Mouse (Mus musculus) ES-E14 (cell line): Measurements from ENCODE around the gene Atoh8.

ENCODE experiments used
- CHD2 ChIP-seq: IDR thresholded peaks from 2 replicates; pipeline ENCODE4 v1.6.1; 2014; ENCODE audit warnings: mild to moderate bottlenecking, low read depth, low read length, inconsistent platforms
- MAFK ChIP-seq: IDR thresholded peaks from 2 replicates; pipeline ENCODE4 v1.6.1; 2014; ENCODE audit warnings: mild to moderate bottlenecking, low read depth, low read length, inconsistent platforms; ENCODE audit not compliant: insufficient read depth
- ZNF384 ChIP-seq: IDR thresholded peaks from 2 replicates; pipeline ENCODE4 v1.6.1; 2012; ENCODE audit warnings: low read depth, low read length, inconsistent platforms

DNA sequence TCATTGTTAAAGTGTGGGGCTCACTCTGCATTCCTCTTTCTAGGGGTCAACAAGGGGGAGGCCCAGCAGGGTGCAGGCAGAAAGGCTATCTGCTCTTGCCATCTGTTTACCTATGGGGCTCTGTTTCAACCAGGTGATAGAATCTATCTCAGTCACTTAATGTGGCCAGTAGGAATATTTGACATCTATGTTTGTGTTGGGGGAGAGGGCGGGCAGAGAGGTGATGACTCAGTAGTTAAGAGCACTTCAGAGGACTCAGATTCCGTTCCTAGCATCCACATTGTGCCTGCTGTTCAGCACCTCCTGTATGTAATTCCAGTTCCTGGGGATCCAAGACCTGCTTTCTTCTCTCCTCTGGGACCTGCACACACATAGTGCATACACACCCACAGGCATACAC, 4.7 kb upstream of the Atoh8 start:
- no peak for TF ChIP-seq CHD2
- TF ChIP-seq MAFK = no peak
- TF ChIP-seq ZNF384 = no peak
